Mouse (Mus musculus) layer of hippocampus, adult 9-11 months (tissue): ENCODE data around the gene Ddx31.

Experiments used
- DNase-seq: peaks from one replicate; pipeline ENCODE4 v3.0.0; 2022

Ddx31 gene

GRCm38 (mm10) chr2:28867495-28867894, 27.3 kb downstream of the Ddx31 start:
- no peak for DNase-seq

- DNase-seq: no peak
Measured at GRCm38 (mm10) chr2:28875554-28875953, 35.3 kb downstream of the Ddx31 start.

- DNase-seq: no peak
Measured at GRCm38 (mm10) chr2:28881275-28881674, 41.1 kb downstream of the Ddx31 start.

- DNase-seq: no peak
Measured at GRCm38 (mm10) chr2:28882047-28882446, 41.8 kb downstream of the Ddx31 start.

- DNase-seq: no peak
Measured at GRCm38 (mm10) chr2:28882826-28883485, 42.8 kb downstream of the Ddx31 start.

GRCm38 (mm10) chr2:28884914-28885313, 44.7 kb downstream of the Ddx31 start:
- no peak for DNase-seq

GRCm38 (mm10) chr2:28892796-28893195, 52.6 kb downstream of the Ddx31 start:
- no peak for DNase-seq

GRCm38 (mm10) chr2:28893526-28893925, 53.3 kb downstream of the Ddx31 start:
- DNase-seq: no peak

- DNase-seq: no peak
Measured at GRCm38 (mm10) chr2:28895876-28896275, 55.7 kb downstream of the Ddx31 start.

GRCm38 (mm10) chr2:28897340-28897899, 57.2 kb downstream of the Ddx31 start:
- no peak for DNase-seq

GRCm38 (mm10) chr2:28902291-28902690, 62.1 kb downstream of the Ddx31 start:
- no peak for DNase-seq

GRCm38 (mm10) chr2:28903871-28904270, 63.7 kb downstream of the Ddx31 start:
- DNase-seq: no peak

- no peak for DNase-seq
Measured at GRCm38 (mm10) chr2:28904786-28905185, 64.6 kb downstream of the Ddx31 start.

- no peak for DNase-seq
Measured at GRCm38 (mm10) chr2:28905561-28905960, 65.4 kb downstream of the Ddx31 start.

- no peak for DNase-seq
Measured at GRCm38 (mm10) chr2:28907691-28908388, 67.6 kb downstream of the Ddx31 start.

GRCm38 (mm10) chr2:28908389-28909153, 68.4 kb downstream of the Ddx31 start:
- no peak for DNase-seq

GRCm38 (mm10) chr2:28909186-28909817, 69.1 kb downstream of the Ddx31 start:
- DNase-seq: no peak

- DNase-seq: no peak
Measured at GRCm38 (mm10) chr2:28909818-28910710, 69.9 kb downstream of the Ddx31 start.

- no peak for DNase-seq
Measured at GRCm38 (mm10) chr2:28910877-28911276, 70.7 kb downstream of the Ddx31 start.

GRCm38 (mm10) chr2:28911331-28912038, 71.3 kb downstream of the Ddx31 start:
- no peak for DNase-seq

GRCm38 (mm10) chr2:28912039-28912700, 72.0 kb downstream of the Ddx31 start:
- DNase-seq: no peak
